Mouse (Mus musculus): Measurements from ENCODE around the gene Snd1. TPM values are rescaled to one million over a fixed set of nuclear protein-coding genes. Genes with fewer than 3 reads are reported as not detected.
A peak's percentile ranks its signal among the peaks of the same experiment; 100 is the strongest.

The Snd1 gene
- polyA plus RNA-seq, 1 experiment from 2014 or later: 34.9 TPM

- peaks cover 26% of the 10 kb centered on the region for H3K27me3 ChIP-seq (ENCODE audit: insufficient read depth, low read length)
- H3K9me3 ChIP-seq (ENCODE audit: low read length): no peaks in the 10 kb centered on the region
- ATAC-seq: no peak
- no peak overlapping the region for H3K4me3 ChIP-seq (ENCODE audit: low read depth, low read length)
- 0 out of 2 replicates have a peak, but pooled peaks cover 8% of the 10 kb centered on the region for H3K4me1 ChIP-seq (ENCODE audit: insufficient read depth)
- H3K36me3 ChIP-seq (replicated peaks; ENCODE audit: insufficient read depth, low read length): no peaks in the 10 kb centered on the region
- no peak overlapping the region for H3K9ac ChIP-seq (replicated peaks)
- no peak for DNase-seq
- H3K4me2 ChIP-seq (ENCODE audit: low read depth, low read length): no peak overlapping the region
- no peak overlapping the region for H3K27ac ChIP-seq (ENCODE audit: low read depth)
- TF ChIP-seq EP300 (IDR thresholded peaks at IDR 0.05; ENCODE audit: low read depth): no peak
- no peak for TF ChIP-seq CTCF (IDR thresholded peaks at IDR 0.05; ENCODE audit: low read depth)
- 44% methylated on average over 2 of the region's 2 CpGs for WGBS (ENCODE audit: insufficient replicate concordance)
Observed at GRCm38 (mm10) chr6:28834046-28834445, 359.1 kb downstream of the Snd1 start.

- DNase-seq (no peak), ATAC-seq (no peak)
- no peak overlapping the region for H3K4me2 ChIP-seq (ENCODE audit: low read depth, low read length)
- TF ChIP-seq EP300 (IDR thresholded peaks at IDR 0.05; ENCODE audit: low read depth) (no peak), CTCF (IDR thresholded peaks at IDR 0.05; ENCODE audit: low read depth) (peak; percentile 51)
- no peaks in the 10 kb centered on the region for H3K36me3 ChIP-seq (replicated peaks; ENCODE audit: insufficient read depth, low read length)
- no peaks in the 10 kb centered on the region for H3K9me3 ChIP-seq (ENCODE audit: low read length)
- H3K4me3 ChIP-seq (ENCODE audit: low read depth, low read length): no peak overlapping the region
- no peak overlapping the region for H3K27ac ChIP-seq (ENCODE audit: low read depth)
- 0 out of 2 replicates have a peak, but pooled peaks cover 4% of the 10 kb centered on the region for H3K4me1 ChIP-seq (ENCODE audit: insufficient read depth)
- no peak overlapping the region for H3K9ac ChIP-seq (replicated peaks)
- peaks cover 18% of the 10 kb centered on the region for H3K27me3 ChIP-seq (ENCODE audit: insufficient read depth, low read length)
Observed at GRCm38 (mm10) chr6:28836600-28836999, 361.7 kb downstream of the Snd1 start.

- Histone ChIP-seq H3K9ac (replicated peaks) (no peak overlapping the region), H3K9me3 (ENCODE audit: low read length) (no peaks in the 10 kb centered on the region), H3K4me2 (ENCODE audit: low read depth, low read length) (no peak overlapping the region), H3K4me3 (ENCODE audit: low read depth, low read length) (no peak overlapping the region), H3K36me3 (replicated peaks; ENCODE audit: insufficient read depth, low read length) (no peaks in the 10 kb centered on the region), H3K27me3 (ENCODE audit: insufficient read depth, low read length) (no peaks in the 10 kb centered on the region), H3K4me1 (ENCODE audit: insufficient read depth) (no peaks in the 10 kb centered on the region), H3K27ac (ENCODE audit: low read depth) (no peak overlapping the region)
- TF ChIP-seq CTCF (IDR thresholded peaks at IDR 0.05; ENCODE audit: low read depth): no peak
- TF ChIP-seq EP300 (IDR thresholded peaks at IDR 0.05; ENCODE audit: low read depth): no peak
- DNase-seq: no peak
- no peak for ATAC-seq
- 76% methylated on average over 3 of the region's 3 CpGs for WGBS (ENCODE audit: insufficient replicate concordance)
Observed at GRCm38 (mm10) chr6:28841569-28841968, 366.6 kb downstream of the Snd1 start.

GRCm38 (mm10) chr6:28842375-28843276, 367.7 kb downstream of the Snd1 start:
- H3K27me3 ChIP-seq (ENCODE audit: insufficient read depth, low read length): no peaks in the 10 kb centered on the region
- TF ChIP-seq CTCF (IDR thresholded peaks at IDR 0.05; ENCODE audit: low read depth): no peak
- no peak for TF ChIP-seq EP300 (IDR thresholded peaks at IDR 0.05; ENCODE audit: low read depth)
- H3K4me2 ChIP-seq (ENCODE audit: low read depth, low read length): no peak overlapping the region
- no peaks in the 10 kb centered on the region for H3K4me1 ChIP-seq (ENCODE audit: insufficient read depth)
- H3K36me3 ChIP-seq (replicated peaks; ENCODE audit: insufficient read depth, low read length): no peaks in the 10 kb centered on the region
- WGBS (ENCODE audit: insufficient replicate concordance): 74% methylated on average over 4 of the region's 4 CpGs
- H3K27ac ChIP-seq (ENCODE audit: low read depth): no peak overlapping the region
- no peak for ATAC-seq
- DNase-seq: no peak
- H3K9ac ChIP-seq (replicated peaks): no peak overlapping the region
- no peak overlapping the region for H3K4me3 ChIP-seq (ENCODE audit: low read depth, low read length)
- no peaks in the 10 kb centered on the region for H3K9me3 ChIP-seq (ENCODE audit: low read length)

- Histone ChIP-seq H3K4me1 (ENCODE audit: insufficient read depth) (no peaks in the 10 kb centered on the region), H3K36me3 (replicated peaks; ENCODE audit: insufficient read depth, low read length) (no peaks in the 10 kb centered on the region), H3K27ac (ENCODE audit: low read depth) (no peak overlapping the region), H3K4me2 (ENCODE audit: low read depth, low read length) (no peak overlapping the region), H3K9me3 (ENCODE audit: low read length) (no peaks in the 10 kb centered on the region), H3K9ac (replicated peaks) (no peak overlapping the region), H3K27me3 (ENCODE audit: insufficient read depth, low read length) (no peaks in the 10 kb centered on the region), H3K4me3 (ENCODE audit: low read depth, low read length) (no peak overlapping the region)
- TF ChIP-seq EP300 (IDR thresholded peaks at IDR 0.05; ENCODE audit: low read depth): no peak
- TF ChIP-seq CTCF (IDR thresholded peaks at IDR 0.05; ENCODE audit: low read depth): no peak
- no peak for DNase-seq
- ATAC-seq: no peak
- WGBS (ENCODE audit: insufficient replicate concordance): 65% methylated on average over 4 of the region's 4 CpGs
Observed at GRCm38 (mm10) chr6:28845610-28846009, 370.7 kb downstream of the Snd1 start.

GRCm38 (mm10) chr6:28847616-28848015, 372.7 kb downstream of the Snd1 start:
- ATAC-seq (no peak), DNase-seq (no peak)
- no peaks in the 10 kb centered on the region for H3K4me1 ChIP-seq (ENCODE audit: insufficient read depth)
- H3K27ac ChIP-seq (ENCODE audit: low read depth): no peak overlapping the region
- no peaks in the 10 kb centered on the region for H3K36me3 ChIP-seq (replicated peaks; ENCODE audit: insufficient read depth, low read length)
- TF ChIP-seq EP300 (IDR thresholded peaks at IDR 0.05; ENCODE audit: low read depth) (no peak), CTCF (IDR thresholded peaks at IDR 0.05; ENCODE audit: low read depth) (no peak)
- H3K9ac ChIP-seq (replicated peaks): no peak overlapping the region
- H3K27me3 ChIP-seq (ENCODE audit: insufficient read depth, low read length): no peaks in the 10 kb centered on the region
- H3K9me3 ChIP-seq (ENCODE audit: low read length): no peaks in the 10 kb centered on the region
- 79% methylated on average over 6 of the region's 6 CpGs for WGBS (ENCODE audit: insufficient replicate concordance)
- no peak overlapping the region for H3K4me3 ChIP-seq (ENCODE audit: low read depth, low read length)
- no peak overlapping the region for H3K4me2 ChIP-seq (ENCODE audit: low read depth, low read length)

Data from liver, postnatal 0 days (tissue).